Mouse (Mus musculus): Measurements from ENCODE around the gene Cers6.

The Cers6 gene

GRCm38 (mm10) chr2:68968028-68968427, 106.8 kb downstream of the Cers6 start:
- no peak for DNase-seq (ENCODE audit: low spot score)

GRCm38 (mm10) chr2:68971840-68972239, 110.6 kb downstream of the Cers6 start:
- no peak for DNase-seq (ENCODE audit: low spot score)

GRCm38 (mm10) chr2:68973753-68974152, 112.5 kb downstream of the Cers6 start:
- DNase-seq (ENCODE audit: low spot score), result no peak

GRCm38 (mm10) chr2:68975286-68975685, 114.0 kb downstream of the Cers6 start:
- no peak for DNase-seq (ENCODE audit: low spot score)

GRCm38 (mm10) chr2:68975780-68976179, 114.5 kb downstream of the Cers6 start:
- DNase-seq (ENCODE audit: low spot score), result no peak

- no peak for DNase-seq (ENCODE audit: low spot score)
Observed at GRCm38 (mm10) chr2:68978244-68978643, 117.0 kb downstream of the Cers6 start.

- no peak for DNase-seq (ENCODE audit: low spot score)
Observed at GRCm38 (mm10) chr2:68978660-68979604, 117.7 kb downstream of the Cers6 start.

- no peak for DNase-seq (ENCODE audit: low spot score)
Observed at GRCm38 (mm10) chr2:68981302-68981701, 120.1 kb downstream of the Cers6 start.

- no peak for DNase-seq (ENCODE audit: low spot score)
Observed at GRCm38 (mm10) chr2:68981756-68982409, 120.6 kb downstream of the Cers6 start.

- DNase-seq (ENCODE audit: low spot score), result no peak
Observed at GRCm38 (mm10) chr2:68982979-68983378, 121.7 kb downstream of the Cers6 start.

GRCm38 (mm10) chr2:68983431-68983830, 122.2 kb downstream of the Cers6 start:
- no peak for DNase-seq (ENCODE audit: low spot score)

- DNase-seq (ENCODE audit: low spot score), result no peak
Observed at GRCm38 (mm10) chr2:68989117-68989516, 127.9 kb downstream of the Cers6 start.

- no peak for DNase-seq (ENCODE audit: low spot score)
Observed at GRCm38 (mm10) chr2:68992629-68993028, 131.4 kb downstream of the Cers6 start.

- no peak for DNase-seq (ENCODE audit: low spot score)
Observed at GRCm38 (mm10) chr2:68994441-68994840, 133.2 kb downstream of the Cers6 start.

GRCm38 (mm10) chr2:68995723-68996122, 134.5 kb downstream of the Cers6 start:
- DNase-seq (ENCODE audit: low spot score), result no peak

GRCm38 (mm10) chr2:68996268-68996667, 135.0 kb downstream of the Cers6 start:
- no peak for DNase-seq (ENCODE audit: low spot score)

- no peak for DNase-seq (ENCODE audit: low spot score)
Observed at GRCm38 (mm10) chr2:69004001-69004400, 142.8 kb downstream of the Cers6 start.

GRCm38 (mm10) chr2:69011392-69011791, 150.2 kb downstream of the Cers6 start:
- no peak for DNase-seq (ENCODE audit: low spot score)

GRCm38 (mm10) chr2:69011860-69012259, 150.6 kb downstream of the Cers6 start:
- no peak for DNase-seq (ENCODE audit: low spot score)

- DNase-seq (ENCODE audit: low spot score), result no peak
Observed at GRCm38 (mm10) chr2:69014241-69014640, 153.0 kb downstream of the Cers6 start.

- DNase-seq (ENCODE audit: low spot score), result no peak
Observed at GRCm38 (mm10) chr2:69015172-69015724, 154.0 kb downstream of the Cers6 start.

GRCm38 (mm10) chr2:69015822-69016221, 154.6 kb downstream of the Cers6 start:
- DNase-seq (ENCODE audit: low spot score), result no peak

- no peak for DNase-seq (ENCODE audit: low spot score)
Observed at GRCm38 (mm10) chr2:69019026-69019565, 157.9 kb downstream of the Cers6 start.

Data from spleen, adult 12 weeks (tissue).